Mouse (Mus musculus): Measurements from ENCODE around the gene Ripk3. TPM values are rescaled to one million over a fixed set of nuclear protein-coding genes. Genes with fewer than 3 reads are reported as not detected.

The Ripk3 gene
- polyA plus RNA-seq, 1 experiment from 2014 or later = 12.6 TPM

DNA sequence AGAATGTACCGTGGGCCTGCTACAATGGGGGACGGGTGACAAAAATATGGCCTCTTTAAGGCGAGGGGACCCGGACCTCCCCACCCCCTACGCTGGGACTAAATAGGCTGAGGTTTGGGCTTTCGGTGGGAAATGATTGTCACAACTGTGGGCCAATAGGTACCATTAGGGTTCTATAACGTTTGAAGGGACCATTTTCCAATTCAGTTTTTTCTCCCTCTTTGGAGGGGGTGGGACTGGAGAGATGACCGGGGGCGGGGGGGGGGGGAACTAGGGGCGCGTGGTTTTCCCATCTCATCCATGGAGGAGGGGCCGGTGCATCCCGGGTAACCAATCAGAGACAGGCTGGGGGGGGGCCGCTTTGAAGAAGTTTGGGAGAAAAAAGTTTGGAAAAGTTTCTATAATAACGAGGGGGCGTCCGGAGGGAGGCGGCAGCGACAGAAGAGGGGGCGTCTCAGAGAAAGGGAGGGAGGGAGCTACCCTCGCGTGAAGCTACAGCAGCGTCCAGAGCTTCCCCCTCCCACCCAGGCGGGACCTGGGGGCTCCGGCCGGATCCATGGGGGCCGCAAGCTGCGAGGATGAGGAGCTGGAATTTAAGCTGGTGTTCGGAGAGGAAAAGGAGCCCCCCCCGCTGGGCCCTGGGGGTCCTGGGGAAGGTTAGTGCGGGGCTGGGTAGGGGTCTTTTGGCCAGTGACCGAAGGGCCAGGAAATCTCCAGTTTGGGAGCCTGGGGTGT is 36.0 kb upstream of the Ripk3 start:
- peak overlapping the region; percentile 67 for H3K4me3 ChIP-seq
- ATAC-seq (replicated peaks; ENCODE audit: insufficient number of reproducible peaks, insufficient read depth, low FRiP score, low read depth) = no peak
- peaks cover 51% of the 10 kb centered on the region for H3K4me1 ChIP-seq (replicated peaks)
- H3K27ac ChIP-seq = peak overlapping the region; percentile 95
- peak overlapping the region; percentile 74 for H3K9ac ChIP-seq
- no peaks in the 10 kb centered on the region for H3K9me3 ChIP-seq (replicated peaks)
- peak overlapping the region; percentile 87 for H3K4me2 ChIP-seq
- H3K27me3 ChIP-seq = peaks cover 18% of the 10 kb centered on the region
- no peaks in the 10 kb centered on the region for H3K36me3 ChIP-seq
- WGBS = under 1% methylated on average over 28 of the region's 32 CpGs

DNA sequence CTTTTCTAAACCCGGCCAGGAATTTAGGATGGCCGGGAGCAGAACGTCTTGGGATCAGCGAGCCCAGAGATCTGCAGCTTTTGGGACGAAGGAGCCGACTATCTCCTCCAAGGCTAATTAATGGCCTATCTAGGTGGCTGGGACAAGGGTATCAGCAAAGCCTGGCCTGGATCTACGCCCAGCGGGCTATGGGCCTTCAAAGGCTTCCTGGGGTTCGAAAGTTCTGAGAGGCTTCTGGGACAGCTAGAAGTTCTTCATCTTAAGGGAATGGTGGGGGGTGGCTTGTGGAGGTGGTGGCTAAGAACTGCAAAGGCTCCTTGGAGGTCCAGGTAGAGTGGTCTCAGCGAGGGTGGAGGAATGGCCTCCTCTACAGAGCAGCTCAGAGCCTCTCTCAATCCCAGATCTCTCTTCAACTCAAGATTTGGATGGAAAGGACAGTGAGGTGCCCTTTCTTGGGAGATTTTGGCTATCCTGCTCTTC is 35.4 kb upstream of the Ripk3 start:
- peak overlapping the region; percentile 95 for H3K27ac ChIP-seq
- WGBS = 8% methylated on average over 10 of the region's 10 CpGs
- peak overlapping the region; percentile 67 for H3K4me3 ChIP-seq
- H3K9ac ChIP-seq = peak overlapping the region; percentile 74
- no peak for ATAC-seq (replicated peaks; ENCODE audit: insufficient number of reproducible peaks, insufficient read depth, low FRiP score, low read depth)
- peak overlapping the region; percentile 87 for H3K4me2 ChIP-seq
- no peaks in the 10 kb centered on the region for H3K9me3 ChIP-seq (replicated peaks)
- peaks cover 18% of the 10 kb centered on the region for H3K27me3 ChIP-seq
- H3K36me3 ChIP-seq = no peaks in the 10 kb centered on the region
- peaks cover 48% of the 10 kb centered on the region for H3K4me1 ChIP-seq (replicated peaks)

GRCm38 (mm10) chr14:55822991-55823762 is 34.5 kb upstream of the Ripk3 start, which contains the start of gene Nfatc4:
TSS of gene Nfatc4 (plus strand) at chr14:55823144.
- WGBS = 1% methylated on average over 40 of the region's 46 CpGs
- H3K27me3 ChIP-seq = peaks cover 18% of the 10 kb centered on the region
- peak within 1 kb of the TSS; percentile 67 for H3K4me3 ChIP-seq
- H3K4me2 ChIP-seq = peak within 1 kb of the TSS; percentile 87
- ATAC-seq (replicated peaks; ENCODE audit: insufficient number of reproducible peaks, insufficient read depth, low FRiP score, low read depth) = peak; percentile 84
- no peaks in the 10 kb centered on the region for H3K36me3 ChIP-seq
- peaks cover 42% of the 10 kb centered on the region for H3K4me1 ChIP-seq (replicated peaks)
- H3K9ac ChIP-seq = peak within 1 kb of the TSS; percentile 74
- H3K27ac ChIP-seq = peak within 1 kb of the TSS; percentile 95
- no peaks in the 10 kb centered on the region for H3K9me3 ChIP-seq (replicated peaks)

- Histone ChIP-seq H3K4me2 (peak overlapping the region; percentile 87), H3K4me3 (peak overlapping the region; percentile 67), H3K27me3 (peaks cover 18% of the 10 kb centered on the region), H3K9me3 (replicated peaks) (no peaks in the 10 kb centered on the region), H3K9ac (peak overlapping the region; percentile 74), H3K27ac (peak overlapping the region; percentile 95), H3K4me1 (replicated peaks) (peaks cover 39% of the 10 kb centered on the region), H3K36me3 (no peaks in the 10 kb centered on the region)
- peak; percentile 20 for ATAC-seq (replicated peaks; ENCODE audit: insufficient number of reproducible peaks, insufficient read depth, low FRiP score, low read depth)
- 6% methylated on average over 13 of the region's 13 CpGs for WGBS
Observed at GRCm38 (mm10) chr14:55822435-55822990, 33.8 kb upstream of the Ripk3 start.

DNA sequence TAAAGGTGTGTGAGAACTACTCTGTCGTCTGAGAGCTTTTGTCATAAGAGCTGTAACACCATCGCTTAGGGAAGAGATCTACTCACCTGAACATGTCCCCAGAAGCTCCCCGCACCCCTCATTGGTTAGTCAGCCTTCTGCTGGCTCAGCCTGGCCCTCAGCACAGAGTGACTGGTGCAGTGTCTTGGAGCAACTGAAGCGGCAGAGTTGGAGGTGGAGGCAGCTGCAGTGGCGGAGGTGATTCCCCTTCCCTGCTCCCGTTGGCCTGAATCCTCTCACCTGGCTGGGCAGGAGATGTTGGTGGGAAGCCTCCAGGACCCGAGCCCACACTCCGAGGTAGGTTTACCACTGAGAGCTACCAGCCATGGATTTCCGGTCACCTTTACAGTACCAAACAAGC is 31.9 kb upstream of the Ripk3 start:
- no peak overlapping the region for H3K9ac ChIP-seq
- H3K4me1 ChIP-seq (replicated peaks) = peaks cover 23% of the 10 kb centered on the region
- ATAC-seq (replicated peaks; ENCODE audit: insufficient number of reproducible peaks, insufficient read depth, low FRiP score, low read depth) = no peak
- no peak overlapping the region for H3K27ac ChIP-seq
- no peaks in the 10 kb centered on the region for H3K9me3 ChIP-seq (replicated peaks)
- WGBS = 75% methylated on average over 9 of the region's 9 CpGs
- no peak overlapping the region for H3K4me2 ChIP-seq
- H3K4me3 ChIP-seq = no peak overlapping the region
- 0 out of 2 replicates have a peak, but pooled peaks cover 6% of the 10 kb centered on the region for H3K27me3 ChIP-seq
- no peaks in the 10 kb centered on the region for H3K36me3 ChIP-seq

DNA sequence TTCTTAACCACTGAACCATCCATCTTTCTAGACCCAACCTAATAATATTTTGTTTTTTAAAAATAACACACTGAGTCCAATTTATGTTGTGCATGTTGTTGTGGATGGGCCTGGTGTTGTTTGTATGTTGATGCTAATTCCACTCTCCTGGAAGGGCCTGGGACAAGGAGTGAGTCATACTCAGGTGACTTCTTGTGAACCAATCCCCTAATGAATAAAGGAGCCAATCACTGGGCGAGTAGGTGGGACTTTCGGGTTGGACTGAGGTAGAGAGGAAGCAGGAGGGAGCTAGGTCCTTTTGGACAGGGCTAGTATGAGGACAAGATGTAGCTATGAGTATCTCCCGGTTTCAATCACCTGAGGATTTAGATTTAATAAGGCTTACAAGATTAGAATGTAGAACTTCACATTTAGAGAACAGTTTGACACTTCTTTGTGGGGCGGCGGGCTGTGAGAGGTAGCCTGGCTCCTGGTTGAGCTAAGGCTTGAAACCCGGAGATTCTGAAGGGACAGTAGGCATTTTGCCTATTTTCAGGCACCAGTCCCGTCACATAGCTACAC is 31.3 kb upstream of the Ripk3 start:
- 72% methylated on average over 7 of the region's 7 CpGs for WGBS
- H3K36me3 ChIP-seq = no peaks in the 10 kb centered on the region
- no peak overlapping the region for H3K27ac ChIP-seq
- H3K4me2 ChIP-seq = no peak overlapping the region
- peaks cover 21% of the 10 kb centered on the region for H3K4me1 ChIP-seq (replicated peaks)
- H3K9me3 ChIP-seq (replicated peaks) = no peaks in the 10 kb centered on the region
- H3K27me3 ChIP-seq = no peaks in the 10 kb centered on the region
- H3K4me3 ChIP-seq = no peak overlapping the region
- H3K9ac ChIP-seq = no peak overlapping the region
- ATAC-seq (replicated peaks; ENCODE audit: insufficient number of reproducible peaks, insufficient read depth, low FRiP score, low read depth) = no peak

DNA sequence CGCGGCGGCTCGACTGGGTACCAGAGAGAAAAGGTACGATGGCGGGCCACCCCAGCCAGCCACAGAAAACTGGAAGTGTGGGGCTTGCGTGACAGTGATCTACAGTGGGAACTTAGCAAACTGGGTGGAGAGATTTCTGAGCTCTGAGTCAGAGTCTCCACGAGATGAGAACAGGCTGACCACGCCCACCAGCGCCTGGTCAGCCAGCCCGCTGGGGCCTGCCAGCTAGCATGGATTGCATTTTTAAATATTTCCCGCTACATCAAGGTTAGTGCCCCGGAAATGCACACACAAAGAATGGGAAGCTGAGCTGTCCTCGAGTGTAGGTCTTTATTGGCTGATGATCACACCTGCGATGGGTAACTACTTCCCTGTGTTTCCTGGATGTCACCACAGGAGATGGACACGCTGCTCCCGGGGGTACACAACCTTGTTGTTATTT is 26.7 kb upstream of the Ripk3 start:
- peak overlapping the region; percentile 46 for H3K9ac ChIP-seq
- peak overlapping the region; percentile 41; the same call in 1 of the 2 replicates for H3K27ac ChIP-seq
- no peaks in the 10 kb centered on the region for H3K9me3 ChIP-seq (replicated peaks)
- peak overlapping the region; percentile 58 for H3K4me3 ChIP-seq
- peak overlapping the region; percentile 74 for H3K4me2 ChIP-seq
- 22% methylated on average over 17 of the region's 17 CpGs for WGBS
- H3K36me3 ChIP-seq = no peaks in the 10 kb centered on the region
- peaks cover 5% of the 10 kb centered on the region; the same call in 1 of the 2 replicates for H3K4me1 ChIP-seq (replicated peaks)
- peak; percentile 70 for ATAC-seq (replicated peaks; ENCODE audit: insufficient number of reproducible peaks, insufficient read depth, low FRiP score, low read depth)
- H3K27me3 ChIP-seq = no peaks in the 10 kb centered on the region

- Histone ChIP-seq H3K9ac (peak overlapping the region; percentile 46), H3K4me2 (peak overlapping the region; percentile 74), H3K9me3 (replicated peaks) (no peaks in the 10 kb centered on the region), H3K36me3 (no peaks in the 10 kb centered on the region), H3K27ac (peak overlapping the region; percentile 41; the same call in 1 of the 2 replicates), H3K4me1 (replicated peaks) (peaks cover 5% of the 10 kb centered on the region; the same call in 1 of the 2 replicates), H3K4me3 (peak overlapping the region; percentile 58), H3K27me3 (no peaks in the 10 kb centered on the region)
- 24% methylated on average over 16 of the region's 16 CpGs for WGBS
- no peak for ATAC-seq (replicated peaks; ENCODE audit: insufficient number of reproducible peaks, insufficient read depth, low FRiP score, low read depth)
Observed at GRCm38 (mm10) chr14:55814885-55815284, 26.2 kb upstream of the Ripk3 start.

- Histone ChIP-seq H3K27me3 (no peaks in the 10 kb centered on the region), H3K9ac (no peak overlapping the region), H3K27ac (peak overlapping the region; percentile 37), H3K9me3 (replicated peaks) (no peaks in the 10 kb centered on the region), H3K4me3 (no peak overlapping the region), H3K36me3 (no peaks in the 10 kb centered on the region), H3K4me1 (replicated peaks) (0 out of 2 replicates have a peak, but pooled peaks cover 2% of the 10 kb centered on the region), H3K4me2 (no peak overlapping the region)
- 69% methylated on average over 15 of the region's 15 CpGs for WGBS
- ATAC-seq (replicated peaks; ENCODE audit: insufficient number of reproducible peaks, insufficient read depth, low FRiP score, low read depth) = peak; percentile 64; the same call in 1 of the 2 replicates
Observed at GRCm38 (mm10) chr14:55795380-55796163, 6.9 kb upstream of the Ripk3 start.

GRCm38 (mm10) chr14:55793946-55794345 is 5.3 kb upstream of the Ripk3 start:
- Histone ChIP-seq H3K9me3 (replicated peaks) (no peaks in the 10 kb centered on the region), H3K4me1 (replicated peaks) (0 out of 2 replicates have a peak, but pooled peaks cover 2% of the 10 kb centered on the region), H3K27me3 (peaks cover 12% of the 10 kb centered on the region), H3K36me3 (no peaks in the 10 kb centered on the region), H3K4me3 (no peak overlapping the region), H3K27ac (no peak overlapping the region), H3K4me2 (no peak overlapping the region), H3K9ac (no peak overlapping the region)
- WGBS = 63% methylated on average over 2 of the region's 2 CpGs
- no peak for ATAC-seq (replicated peaks; ENCODE audit: insufficient number of reproducible peaks, insufficient read depth, low FRiP score, low read depth)

Measured in heart, embryonic 15.5 days (tissue).